Mouse (Mus musculus): ENCODE results near the gene Cenpn. TPM values are rescaled to one million over a fixed set of nuclear protein-coding genes. Genes with fewer than 3 reads are reported as not detected.

The Cenpn gene
- polyA plus RNA-seq, 1 experiment from 2014 or later, result 29.8 TPM

DNA sequence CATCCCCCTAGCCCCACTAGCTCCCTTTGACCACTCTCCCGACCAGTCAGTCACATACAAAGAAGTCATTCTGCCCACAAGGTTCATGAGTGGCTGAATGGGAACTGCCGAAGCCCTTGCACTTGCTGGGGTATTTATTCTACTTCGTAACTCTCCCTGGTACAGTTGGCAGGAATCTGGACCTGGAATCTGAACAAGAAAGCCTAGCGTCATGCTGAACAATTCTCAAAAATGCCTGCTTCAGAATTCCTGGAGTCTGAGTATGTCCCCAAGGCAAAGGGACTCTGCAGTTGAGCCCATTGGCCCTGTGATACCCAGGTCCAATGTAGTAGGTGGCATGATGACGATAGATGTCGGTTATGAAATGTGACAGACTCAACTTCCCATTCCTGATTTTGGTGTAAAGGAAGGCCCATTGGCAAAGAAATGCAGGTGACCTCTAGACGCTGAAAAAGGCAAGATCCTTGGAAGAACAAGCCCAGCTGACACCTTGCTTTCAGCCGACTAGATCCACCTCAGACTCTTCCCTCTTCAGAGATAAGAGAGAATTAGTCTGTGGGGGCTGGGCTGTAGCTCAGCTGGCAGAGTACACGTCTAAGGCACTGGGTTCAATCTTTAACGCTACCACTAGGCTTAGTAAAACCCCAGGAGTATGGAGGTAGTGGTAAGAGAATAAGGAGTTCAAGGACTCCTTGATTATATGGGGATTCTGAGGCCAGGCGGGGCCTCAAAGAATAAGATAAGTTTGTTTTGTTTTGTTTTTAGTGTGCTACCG is 20.9 kb downstream of the Cenpn start:
- Histone ChIP-seq H3K9ac (no peak overlapping the region), H3K4me2 (peak overlapping the region; percentile 96), H3K27me3 (replicated peaks) (no peaks in the 10 kb centered on the region), H3K9me3 (no peaks in the 10 kb centered on the region), H3K27ac (replicated peaks) (no peak overlapping the region), H3K36me3 (peaks cover 28% of the 10 kb centered on the region), H3K4me1 (peaks cover 42% of the 10 kb centered on the region), H3K4me3 (peak overlapping the region; percentile 98)
- WGBS, result 60% methylated on average over 12 of the region's 12 CpGs
- no peak for ATAC-seq (ENCODE audit: extremely low read depth, insufficient number of reproducible peaks, low FRiP score, low TSS enrichment)

DNA sequence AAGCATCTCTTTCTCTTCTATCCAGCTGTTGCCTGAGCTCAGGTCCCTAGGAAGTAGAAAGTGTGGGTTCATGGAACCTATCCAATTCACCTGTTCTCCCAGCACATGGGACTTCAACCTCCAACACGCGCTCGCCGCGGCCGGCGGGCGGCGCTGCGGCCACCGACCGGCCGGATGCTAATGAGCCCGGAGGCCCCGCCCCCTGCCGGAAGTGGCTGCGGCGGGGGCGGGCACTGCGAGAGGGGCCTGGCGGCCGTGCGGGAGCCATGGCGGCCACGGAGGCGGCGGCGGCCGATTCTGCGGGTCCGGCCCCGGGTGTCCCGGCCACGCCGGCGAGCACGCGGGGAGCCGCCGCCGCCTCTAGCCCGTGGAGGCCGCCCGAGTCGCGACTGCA is 21.6 kb downstream of the Cenpn start, which contains the start of gene Atmin:
TSS of gene Atmin (plus strand) at position 233 of the 394 bp plus-strand sequence.
- Histone ChIP-seq H3K27ac (replicated peaks) (peak within 1 kb of the TSS; percentile 25), H3K36me3 (peaks cover 21% of the 10 kb centered on the region), H3K9ac (peak within 1 kb of the TSS; percentile 88), H3K4me2 (peak within 1 kb of the TSS; percentile 96), H3K27me3 (replicated peaks) (no peaks in the 10 kb centered on the region), H3K9me3 (no peaks in the 10 kb centered on the region), H3K4me3 (peak within 1 kb of the TSS; percentile 98), H3K4me1 (peaks cover 49% of the 10 kb centered on the region)
- peak; percentile 75; the same call in 1 of the 2 replicates for ATAC-seq (ENCODE audit: extremely low read depth, insufficient number of reproducible peaks, low FRiP score, low TSS enrichment)
- WGBS, result 0% methylated on average over 35 of the region's 46 CpGs

DNA sequence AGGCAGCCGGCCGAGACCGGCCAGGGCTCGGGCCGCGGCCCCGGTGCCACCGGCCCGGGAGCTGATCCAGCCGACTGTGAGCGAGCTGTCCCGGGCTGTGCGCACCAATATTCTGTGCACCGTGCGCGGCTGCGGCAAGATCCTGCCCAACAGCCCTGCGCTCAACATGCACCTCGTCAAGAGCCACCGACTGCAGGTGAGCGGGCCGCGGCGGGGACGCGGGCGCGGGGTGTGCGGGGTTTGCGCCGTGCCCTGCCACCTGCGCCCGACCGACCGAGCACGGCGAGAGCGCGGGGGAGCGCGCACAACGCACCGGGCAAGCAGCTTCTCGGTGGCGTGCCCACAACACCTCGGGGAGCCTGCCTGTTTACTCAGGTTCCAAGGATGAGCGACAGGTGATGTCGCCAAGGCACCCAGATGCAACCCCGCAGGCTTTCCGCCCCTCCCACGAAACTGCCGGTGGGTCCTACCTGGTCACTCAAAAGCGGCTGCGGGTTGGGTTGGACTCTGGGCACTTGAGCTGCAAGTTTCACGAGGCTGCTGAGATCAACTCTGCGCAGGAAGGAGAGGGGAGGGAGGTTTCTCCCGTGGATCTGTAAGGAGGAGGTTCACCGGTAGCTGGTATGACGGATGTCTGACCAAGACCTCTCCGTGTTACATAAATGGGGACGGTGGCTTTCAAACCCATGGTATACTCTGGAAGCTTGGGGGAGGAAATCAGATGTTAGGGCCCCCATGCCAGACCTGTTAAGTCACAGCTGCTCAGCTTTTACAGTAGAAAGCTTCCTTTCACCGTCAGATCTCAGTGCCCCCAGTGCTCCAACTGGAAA is 22.2 kb downstream of the Cenpn start:
- peaks cover 52% of the 10 kb centered on the region for H3K4me1 ChIP-seq
- WGBS, result under 1% methylated on average over 62 of the region's 62 CpGs
- peak overlapping the region; percentile 25 for H3K27ac ChIP-seq (replicated peaks)
- peaks cover 15% of the 10 kb centered on the region for H3K36me3 ChIP-seq
- peak overlapping the region; percentile 96 for H3K4me2 ChIP-seq
- peak; percentile 20; the same call in 1 of the 2 replicates for ATAC-seq (ENCODE audit: extremely low read depth, insufficient number of reproducible peaks, low FRiP score, low TSS enrichment)
- H3K27me3 ChIP-seq (replicated peaks), result no peaks in the 10 kb centered on the region
- H3K4me3 ChIP-seq, result peak overlapping the region; percentile 98
- H3K9ac ChIP-seq, result peak overlapping the region; percentile 88
- H3K9me3 ChIP-seq, result no peaks in the 10 kb centered on the region

DNA sequence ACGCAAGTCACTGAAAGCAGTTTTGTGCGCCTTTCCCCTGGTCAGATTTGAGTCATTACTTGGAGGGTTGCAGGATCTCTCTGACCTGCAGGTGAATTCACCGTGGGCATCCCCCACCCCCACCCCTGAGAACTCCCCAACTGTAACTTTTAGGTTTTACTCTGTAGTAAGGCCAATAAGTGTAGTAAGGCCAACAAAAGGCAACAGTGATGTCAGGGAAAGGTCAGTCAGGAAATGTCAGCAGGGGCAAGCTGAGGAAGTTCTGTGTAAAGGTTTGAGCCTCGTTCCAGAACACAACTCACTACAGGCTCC is 22.8 kb downstream of the Cenpn start:
- Histone ChIP-seq H3K4me1 (peaks cover 52% of the 10 kb centered on the region), H3K36me3 (peaks cover 11% of the 10 kb centered on the region), H3K4me2 (peak overlapping the region; percentile 96), H3K4me3 (peak overlapping the region; percentile 98), H3K9ac (peak overlapping the region; percentile 88), H3K27ac (replicated peaks) (peak overlapping the region; percentile 0; the same call in 1 of the 2 replicates), H3K9me3 (no peaks in the 10 kb centered on the region), H3K27me3 (replicated peaks) (no peaks in the 10 kb centered on the region)
- WGBS, result 19% methylated on average over 4 of the region's 4 CpGs
- ATAC-seq (ENCODE audit: extremely low read depth, insufficient number of reproducible peaks, low FRiP score, low TSS enrichment), result no peak

DNA sequence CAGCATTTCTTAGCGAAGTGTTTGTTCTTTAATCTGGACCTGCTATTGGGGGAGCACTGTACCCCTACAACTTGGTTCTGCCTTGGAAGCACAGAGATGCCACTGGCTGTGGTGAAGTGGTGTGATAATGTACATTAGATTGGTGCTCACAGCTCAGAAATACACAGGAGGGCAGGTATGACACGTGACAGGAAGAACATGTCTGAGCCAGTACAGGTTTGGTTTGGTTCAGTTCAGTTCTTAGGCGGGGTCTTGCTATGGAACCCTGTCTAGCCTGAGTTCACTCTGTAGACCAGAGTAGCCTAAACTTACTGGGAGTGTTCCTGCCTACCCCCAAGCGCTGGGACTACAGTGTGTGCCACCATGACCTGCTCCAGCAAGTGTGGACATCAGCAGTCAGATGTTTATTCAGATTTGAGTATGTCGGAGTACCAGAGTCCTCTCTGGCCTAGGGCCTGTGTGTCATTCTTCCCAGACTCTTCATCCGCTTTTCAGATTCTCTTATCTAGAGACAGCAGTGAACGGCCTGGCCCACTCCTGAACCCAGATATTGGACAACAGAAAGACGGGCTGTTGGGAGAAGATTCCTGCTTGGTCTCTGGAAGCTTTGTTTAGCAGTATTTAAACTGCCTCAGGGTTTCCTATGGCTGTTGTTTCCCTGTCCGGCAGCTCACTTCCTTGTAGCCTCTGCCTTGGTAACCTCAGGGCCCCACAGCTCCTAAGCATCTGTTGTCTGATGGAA is 23.8 kb downstream of the Cenpn start:
- H3K27ac ChIP-seq (replicated peaks), result peak overlapping the region; percentile 90
- peak overlapping the region; percentile 72; the same call in 1 of the 2 replicates for H3K9ac ChIP-seq
- ATAC-seq (ENCODE audit: extremely low read depth, insufficient number of reproducible peaks, low FRiP score, low TSS enrichment), result no peak

DNA sequence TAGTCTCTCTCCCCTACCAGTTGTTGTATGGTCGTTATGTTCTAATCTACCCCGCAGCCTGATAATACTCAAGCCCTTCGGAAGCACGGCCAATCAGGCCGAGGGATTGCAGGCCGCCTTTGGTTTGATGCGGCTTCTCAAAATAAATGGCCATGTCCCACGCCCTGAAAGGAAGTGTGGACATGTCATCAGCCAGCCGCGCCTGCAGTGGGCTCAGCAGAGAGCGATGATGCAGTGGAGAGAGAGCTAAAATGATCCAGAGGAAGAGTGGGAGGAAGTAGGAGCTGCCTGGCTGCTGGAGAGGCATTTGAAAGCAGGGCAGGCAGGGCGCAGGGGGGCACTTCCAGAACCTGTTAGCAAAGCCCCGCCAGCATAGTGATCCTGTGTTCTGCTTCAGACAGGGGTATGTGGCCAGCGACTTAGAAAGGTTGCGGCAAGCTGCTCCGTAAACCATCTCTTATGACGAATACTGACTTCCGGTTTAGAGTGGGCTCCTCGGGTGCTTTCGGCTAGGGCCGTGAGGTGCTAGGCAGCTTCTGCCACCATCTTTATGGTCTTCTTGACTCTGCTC is 24.8 kb downstream of the Cenpn start:
- ATAC-seq (ENCODE audit: extremely low read depth, insufficient number of reproducible peaks, low FRiP score, low TSS enrichment), result no peak
- peaks cover 62% of the 10 kb centered on the region for H3K4me1 ChIP-seq

More for the DNA sequence above, 23.8 kb downstream of the Cenpn start:
- WGBS, result 50% methylated on average over 9 of the region's 9 CpGs
- Histone ChIP-seq H3K9me3 (no peaks in the 10 kb centered on the region), H3K27me3 (replicated peaks) (no peaks in the 10 kb centered on the region), H3K4me1 (peaks cover 55% of the 10 kb centered on the region), H3K4me3 (0 out of 2 replicates have a peak overlapping the region, but pooled peaks have one; percentile 98), H3K36me3 (peaks cover 7% of the 10 kb centered on the region; the same call in 1 of the 2 replicates), H3K4me2 (peak overlapping the region; percentile 96)

DNA sequence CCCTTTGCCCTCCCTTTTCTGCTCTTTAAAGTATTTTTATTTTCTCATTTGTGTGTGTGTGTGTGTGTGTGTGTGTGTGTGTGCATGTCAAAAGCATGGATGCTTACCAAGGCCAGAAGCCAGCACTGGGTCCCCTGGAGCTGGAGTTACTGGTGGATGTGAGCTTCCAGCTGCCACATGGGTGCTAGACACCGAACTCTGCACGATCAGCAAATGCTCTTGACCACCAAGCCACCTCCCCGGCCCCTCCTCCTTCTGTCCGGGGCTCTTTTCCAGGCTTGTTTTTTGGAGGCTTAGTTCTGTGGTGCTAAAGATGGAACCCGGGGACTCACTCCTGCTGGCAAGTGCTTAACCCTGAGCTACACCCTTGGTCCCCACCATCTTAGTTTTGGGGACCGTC is 25.3 kb downstream of the Cenpn start:
- H3K9ac ChIP-seq, result peak overlapping the region; percentile 72
- H3K4me1 ChIP-seq, result peaks cover 67% of the 10 kb centered on the region
- no peaks in the 10 kb centered on the region for H3K9me3 ChIP-seq
- WGBS, result 60% methylated on average over 6 of the region's 6 CpGs
- peak overlapping the region; percentile 38 for H3K4me3 ChIP-seq
- ATAC-seq (ENCODE audit: extremely low read depth, insufficient number of reproducible peaks, low FRiP score, low TSS enrichment), result no peak
- no peaks in the 10 kb centered on the region for H3K36me3 ChIP-seq
- H3K27me3 ChIP-seq (replicated peaks), result no peaks in the 10 kb centered on the region
- H3K4me2 ChIP-seq, result peak overlapping the region; percentile 96
- H3K27ac ChIP-seq (replicated peaks), result peak overlapping the region; percentile 90

More for the DNA sequence above, 24.8 kb downstream of the Cenpn start:
- Histone ChIP-seq H3K4me2 (peak overlapping the region; percentile 96), H3K27ac (replicated peaks) (peak overlapping the region; percentile 90), H3K36me3 (no peaks in the 10 kb centered on the region), H3K9me3 (no peaks in the 10 kb centered on the region), H3K4me3 (peak overlapping the region; percentile 38), H3K27me3 (replicated peaks) (no peaks in the 10 kb centered on the region), H3K9ac (peak overlapping the region; percentile 72)
- 25% methylated on average over 21 of the region's 21 CpGs for WGBS

DNA sequence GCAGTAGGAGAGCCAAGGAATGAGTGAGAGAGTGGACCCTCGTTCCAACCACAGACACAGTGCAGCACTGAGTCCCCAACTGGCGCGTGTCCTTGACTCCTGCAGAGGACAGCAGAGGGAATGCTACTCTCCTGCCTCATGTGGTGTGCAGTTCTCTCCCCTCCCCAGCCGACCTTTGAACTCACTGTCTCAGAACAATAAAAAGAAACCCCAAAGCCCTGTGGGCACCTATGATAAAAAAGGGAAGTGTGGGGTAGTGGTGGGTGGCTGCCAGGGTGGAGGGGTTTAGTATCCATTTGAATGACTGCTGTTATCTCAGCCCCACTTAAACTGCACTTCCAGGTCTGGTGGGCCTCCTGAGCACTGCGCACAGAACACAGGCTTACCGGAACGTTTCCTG is 26.1 kb downstream of the Cenpn start:
- H3K4me3 ChIP-seq, result no peak overlapping the region
- H3K4me2 ChIP-seq, result peak overlapping the region; percentile 33
- H3K4me1 ChIP-seq, result peaks cover 67% of the 10 kb centered on the region
- ATAC-seq (ENCODE audit: extremely low read depth, insufficient number of reproducible peaks, low FRiP score, low TSS enrichment), result no peak
- H3K36me3 ChIP-seq, result no peaks in the 10 kb centered on the region
- H3K27me3 ChIP-seq (replicated peaks), result no peaks in the 10 kb centered on the region
- H3K9me3 ChIP-seq, result no peaks in the 10 kb centered on the region
- H3K27ac ChIP-seq (replicated peaks), result peak overlapping the region; percentile 90
- WGBS, result 52% methylated on average over 7 of the region's 7 CpGs
- H3K9ac ChIP-seq, result no peak overlapping the region

DNA sequence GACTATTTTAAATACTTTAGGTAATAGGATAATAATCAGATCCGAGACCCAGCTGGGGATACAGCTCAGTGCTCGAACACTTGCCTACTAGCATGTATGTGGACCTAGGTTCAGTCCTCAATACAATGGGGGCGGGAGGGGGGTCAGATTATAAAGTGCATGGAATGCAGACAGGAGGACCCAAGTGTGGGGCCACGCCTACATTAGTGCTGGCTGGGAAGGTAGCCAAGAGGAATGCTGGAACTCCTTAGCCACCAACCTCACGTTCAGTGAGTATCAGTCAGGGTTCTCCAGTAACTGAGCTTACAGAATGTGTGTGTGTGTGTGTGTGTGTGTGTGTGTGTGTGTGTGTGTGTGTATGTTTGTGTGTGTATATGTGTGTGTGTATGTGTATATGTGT is 29.8 kb downstream of the Cenpn start:
- H3K9ac ChIP-seq, result no peak overlapping the region
- peaks cover 38% of the 10 kb centered on the region for H3K4me1 ChIP-seq
- ATAC-seq (ENCODE audit: extremely low read depth, insufficient number of reproducible peaks, low FRiP score, low TSS enrichment), result 0 out of 2 replicates have a peak, but pooled peaks have one; percentile 32
- H3K9me3 ChIP-seq, result no peaks in the 10 kb centered on the region
- no peak overlapping the region for H3K4me2 ChIP-seq
- H3K36me3 ChIP-seq, result peaks cover 36% of the 10 kb centered on the region
- 49% methylated on average over 5 of the region's 5 CpGs for WGBS
- H3K27ac ChIP-seq (replicated peaks), result 0 out of 2 replicates have a peak overlapping the region, but pooled peaks have one; percentile 2
- no peaks in the 10 kb centered on the region for H3K27me3 ChIP-seq (replicated peaks)
- no peak overlapping the region for H3K4me3 ChIP-seq

DNA sequence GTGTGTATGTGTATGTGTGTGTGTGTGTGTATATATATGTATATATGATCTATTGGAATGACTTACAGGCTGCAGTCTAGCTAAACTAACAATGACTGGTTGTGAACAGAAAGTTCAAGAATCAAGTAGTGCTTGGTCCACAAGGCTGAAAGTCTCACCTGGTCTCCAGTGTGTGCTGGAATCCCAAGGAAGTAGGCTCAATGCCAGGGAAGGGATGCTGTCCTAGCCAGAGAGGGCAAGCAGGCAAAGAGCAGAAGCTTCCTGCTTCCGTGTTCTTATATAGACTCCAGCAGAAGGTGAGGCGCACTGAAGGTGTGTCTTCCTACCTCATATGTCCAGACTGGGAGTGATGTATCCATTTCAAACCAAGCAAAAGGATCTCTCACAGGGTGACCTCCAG is 30.2 kb downstream of the Cenpn start:
- no peaks in the 10 kb centered on the region for H3K27me3 ChIP-seq (replicated peaks)
- H3K4me2 ChIP-seq, result no peak overlapping the region
- ATAC-seq (ENCODE audit: extremely low read depth, insufficient number of reproducible peaks, low FRiP score, low TSS enrichment), result no peak
- 90% methylated on average over 2 of the region's 2 CpGs for WGBS
- H3K27ac ChIP-seq (replicated peaks), result no peak overlapping the region
- peaks cover 40% of the 10 kb centered on the region for H3K36me3 ChIP-seq
- H3K4me3 ChIP-seq, result no peak overlapping the region
- H3K4me1 ChIP-seq, result peaks cover 33% of the 10 kb centered on the region
- H3K9me3 ChIP-seq, result no peaks in the 10 kb centered on the region
- no peak overlapping the region for H3K9ac ChIP-seq

Data from heart, embryonic 13.5 days (tissue).